Mouse (Mus musculus) embryonic facial prominence, embryonic 10.5 days (tissue): Measurements from ENCODE around the gene Ugt3a2. TPM values are rescaled to one million over a fixed set of nuclear protein-coding genes. Genes with fewer than 3 reads are reported as not detected.

ENCODE experiments used
- DNase-seq: peaks from one replicate; pipeline ENCODE4 v3.0.0-alpha.2; 2017; ENCODE audit warnings: low spot score
- H3K27ac ChIP-seq: fragments of 300-500 bp; sonication (generic); replicated peaks from 2 replicates; pipeline ENCODE4 v1.5.1; 2016; ENCODE audit warnings: mild to moderate bottlenecking
- H3K27me3 ChIP-seq: fragments of 300-500 bp; sonication (generic); replicated peaks from 2 replicates; pipeline ENCODE4 v1.6.1; 2016; ENCODE audit warnings: low read depth, mild to moderate bottlenecking; ENCODE audit not compliant: poor library complexity, severe bottlenecking
- H3K36me3 ChIP-seq: fragments of 300-500 bp; sonication (generic); replicated peaks from 2 replicates; pipeline ENCODE4 v1.6.1; 2016; ENCODE audit warnings: mild to moderate bottlenecking, moderate library complexity
- H3K4me1 ChIP-seq: fragments of 300-500 bp; sonication (generic); 2 replicates; pipeline ENCODE4 v1.6.1; 2016
- H3K4me3 ChIP-seq: fragments of 300-500 bp; sonication (generic); 2 replicates; pipeline ENCODE4 v1.5.1; 2016; ENCODE audit warnings: mild to moderate bottlenecking, moderate library complexity
- H3K9me3 ChIP-seq: fragments of 300-500 bp; sonication (generic); 2 replicates; pipeline ENCODE4 v1.6.1; 2016; ENCODE audit warnings: mild to moderate bottlenecking
- WGBS: fragments of 180-500 bp; shearing (Covaris S2); methylation state at CpG from one replicate; pipeline ENCODE4 v1.1.7; 2016; 5-methylcytosine and 5-hydroxymethylcytosine counted together
- polyA plus RNA-seq: library from polyadenylated mRNA; unstranded; fragments of >200 nt; fragmentation: Nextera tagmentation; extraction: Ambion mirVana; gene quantifications from 2 replicates; pipeline ENCODE4 v1.2.1, GENCODE M21; 2016

Ugt3a2 gene
- not detected in 2 replicates for polyA plus RNA-seq

GRCm38 (mm10) chr15:9335341-9335740 lies at the start of gene Ugt3a2:
TSS of gene Ugt3a2 (plus strand) at chr15:9335550.
- no peak for DNase-seq
- WGBS: 89% methylated on average over 4 of the region's 4 CpGs
- Histone ChIP-seq H3K9me3 (no peaks in the 10 kb centered on the region), H3K36me3 (no peaks in the 10 kb centered on the region), H3K27me3 (no peaks in the 10 kb centered on the region), H3K27ac (no peak within 1 kb of the TSS), H3K4me1 (no peaks in the 10 kb centered on the region), H3K4me3 (no peak within 1 kb of the TSS)

- Histone ChIP-seq H3K4me1 (no peaks in the 10 kb centered on the region), H3K27ac (no peak overlapping the region), H3K9me3 (no peaks in the 10 kb centered on the region), H3K4me3 (no peak overlapping the region), H3K27me3 (no peaks in the 10 kb centered on the region), H3K36me3 (no peaks in the 10 kb centered on the region)
- DNase-seq: no peak
- 64% methylated on average over 2 of the region's 2 CpGs for WGBS
These were observed 45.7 kb upstream of the Ugt3a2 start for GRCm38 (mm10) chr15:9289660-9290059.

GRCm38 (mm10) chr15:9305978-9306692 lies 29.2 kb upstream of the Ugt3a2 start:
- H3K9me3 ChIP-seq: no peaks in the 10 kb centered on the region
- no peaks in the 10 kb centered on the region for H3K36me3 ChIP-seq
- 83% methylated on average over 8 of the region's 8 CpGs for WGBS
- DNase-seq: no peak
- no peak overlapping the region for H3K4me3 ChIP-seq
- no peaks in the 10 kb centered on the region for H3K27me3 ChIP-seq
- H3K27ac ChIP-seq: no peak overlapping the region
- H3K4me1 ChIP-seq: no peaks in the 10 kb centered on the region

- Histone ChIP-seq H3K4me3 (no peak overlapping the region), H3K36me3 (no peaks in the 10 kb centered on the region), H3K27me3 (no peaks in the 10 kb centered on the region), H3K27ac (no peak overlapping the region), H3K9me3 (no peaks in the 10 kb centered on the region), H3K4me1 (no peaks in the 10 kb centered on the region)
- WGBS: 78% methylated on average over 2 of the region's 2 CpGs
- no peak for DNase-seq
These were observed 754 bp upstream of the Ugt3a2 start for GRCm38 (mm10) chr15:9334596-9334995.

DNA sequence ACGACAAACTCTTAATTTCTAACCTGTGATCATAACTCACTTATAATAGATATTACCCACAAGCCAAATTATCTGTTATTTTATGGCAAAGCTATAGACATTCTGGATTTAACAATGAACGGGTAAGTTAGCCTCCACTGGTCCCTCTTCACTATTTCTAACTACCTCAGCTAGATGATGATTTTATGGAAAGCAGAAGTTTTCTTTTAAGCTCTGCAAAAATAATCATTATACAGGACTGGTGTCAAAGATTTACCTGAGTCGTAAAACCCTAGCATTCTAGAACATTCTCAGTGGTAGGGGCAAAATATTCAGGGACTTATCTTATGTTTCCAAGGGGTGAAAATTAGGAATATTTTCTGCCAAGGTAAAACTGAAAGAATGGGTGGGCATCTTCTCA lies 1.3 kb downstream of the Ugt3a2 start:
- no peak for DNase-seq
- Histone ChIP-seq H3K9me3 (no peaks in the 10 kb centered on the region), H3K36me3 (no peaks in the 10 kb centered on the region), H3K4me3 (no peak overlapping the region), H3K27ac (no peak overlapping the region), H3K27me3 (no peaks in the 10 kb centered on the region), H3K4me1 (no peaks in the 10 kb centered on the region)
- 84% methylated on average over 3 of the region's 3 CpGs for WGBS

GRCm38 (mm10) chr15:9337021-9337420 lies 1.7 kb downstream of the Ugt3a2 start:
- no peak for DNase-seq
- Histone ChIP-seq H3K36me3 (no peaks in the 10 kb centered on the region), H3K9me3 (no peaks in the 10 kb centered on the region), H3K4me1 (no peaks in the 10 kb centered on the region), H3K27ac (no peak overlapping the region), H3K4me3 (no peak overlapping the region), H3K27me3 (no peaks in the 10 kb centered on the region)
- WGBS: 72% methylated on average over 3 of the region's 3 CpGs

- no peak for DNase-seq
- Histone ChIP-seq H3K4me1 (no peaks in the 10 kb centered on the region), H3K9me3 (no peaks in the 10 kb centered on the region), H3K27ac (no peak overlapping the region), H3K36me3 (no peaks in the 10 kb centered on the region), H3K4me3 (no peak overlapping the region), H3K27me3 (no peaks in the 10 kb centered on the region)
- whole genome bisulfite sequencing: 56% methylated on average over 3 of the region's 3 CpGs
These were observed 13.4 kb downstream of the Ugt3a2 start for GRCm38 (mm10) chr15:9348739-9349138.

- Histone ChIP-seq H3K9me3 (no peaks in the 10 kb centered on the region), H3K4me1 (no peaks in the 10 kb centered on the region), H3K27ac (no peak overlapping the region), H3K36me3 (no peaks in the 10 kb centered on the region), H3K4me3 (no peak overlapping the region), H3K27me3 (no peaks in the 10 kb centered on the region)
- WGBS: 67% methylated on average over 2 of the region's 2 CpGs
- DNase-seq: no peak
These were observed 27.5 kb downstream of the Ugt3a2 start for GRCm38 (mm10) chr15:9362801-9363200.

- Histone ChIP-seq H3K4me1 (no peaks in the 10 kb centered on the region), H3K4me3 (no peak overlapping the region), H3K27ac (no peak overlapping the region), H3K27me3 (no peaks in the 10 kb centered on the region), H3K9me3 (no peaks in the 10 kb centered on the region), H3K36me3 (no peaks in the 10 kb centered on the region)
- 93% methylated on average over 3 of the region's 3 CpGs for WGBS
- no peak for DNase-seq
These were observed 33.4 kb downstream of the Ugt3a2 start for GRCm38 (mm10) chr15:9368774-9369173.

DNA sequence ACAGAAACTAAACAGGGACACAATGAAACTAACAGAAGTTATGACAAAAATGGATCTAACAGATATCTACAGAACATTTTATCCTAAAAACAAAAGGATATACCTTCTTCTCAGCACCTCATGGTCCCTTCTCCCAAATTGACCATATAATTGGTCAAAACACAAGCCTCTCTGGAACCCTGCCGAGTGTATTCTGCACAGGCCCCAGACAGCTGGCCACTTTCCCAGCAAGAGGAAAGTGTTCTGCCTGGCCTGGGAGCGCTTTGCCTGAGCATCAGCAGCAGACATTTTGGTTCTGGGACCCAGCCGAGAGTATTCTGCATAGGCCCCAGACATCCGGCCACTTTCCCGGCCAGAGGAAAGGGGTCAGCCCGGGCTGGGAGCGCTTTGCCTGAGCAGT lies 40.9 kb downstream of the Ugt3a2 start:
- no peaks in the 10 kb centered on the region for H3K36me3 ChIP-seq
- no peak for DNase-seq
- H3K4me3 ChIP-seq: no peak overlapping the region
- no peaks in the 10 kb centered on the region for H3K9me3 ChIP-seq
- H3K27ac ChIP-seq: no peak overlapping the region
- H3K27me3 ChIP-seq: no peaks in the 10 kb centered on the region
- WGBS: 87% methylated on average over 7 of the region's 7 CpGs
- no peaks in the 10 kb centered on the region for H3K4me1 ChIP-seq

DNA sequence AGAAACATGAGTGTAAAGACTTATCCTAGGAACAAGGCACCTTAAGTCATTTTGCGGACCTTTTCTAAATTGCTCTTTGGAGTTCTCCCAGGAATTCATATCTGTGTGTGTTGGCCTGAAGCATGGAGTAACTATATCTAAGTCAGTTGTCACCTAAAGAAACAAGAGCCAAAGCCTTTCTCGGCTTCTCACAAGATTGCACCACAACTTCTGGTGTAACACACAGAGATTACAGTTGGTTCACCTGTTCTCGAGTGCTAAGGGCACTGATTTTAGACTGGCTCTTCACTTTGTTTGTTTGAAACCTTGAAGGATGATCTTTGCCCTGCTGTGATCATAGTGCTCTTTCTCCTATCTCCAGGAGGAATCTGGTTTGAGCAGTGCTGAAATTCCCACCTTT lies 74.1 kb downstream of the Ugt3a2 start:
- Histone ChIP-seq H3K9me3 (no peaks in the 10 kb centered on the region), H3K36me3 (no peaks in the 10 kb centered on the region), H3K27me3 (no peaks in the 10 kb centered on the region), H3K27ac (no peak overlapping the region), H3K4me1 (no peaks in the 10 kb centered on the region), H3K4me3 (no peak overlapping the region)
- DNase-seq: no peak
- WGBS: 87% methylated on average over 3 of the region's 3 CpGs
